Mouse (Mus musculus): ENCODE results near the gene Ttll3. TPM values are rescaled to one million over a fixed set of nuclear protein-coding genes. Genes with fewer than 3 reads are reported as not detected.
A peak's percentile ranks its signal among the peaks of the same experiment; 100 is the strongest.

The Ttll3 gene
- polyA plus RNA-seq, 1 experiment from 2014 or later = 1.1 TPM

GRCm38 (mm10) chr6:113442442-113443090 lies 53.5 kb downstream of the Ttll3 start, which contains the start of gene Jagn1:
Gene Jagn1 (plus strand): TSS chr6:113442569.
- H3K27ac ChIP-seq = peak within 1 kb of the TSS; percentile 46; the same call in 1 of the 2 replicates
- whole genome bisulfite sequencing (ENCODE audit: insufficient replicate concordance) = under 1% methylated on average over 45 of the region's 45 CpGs
- peak within 1 kb of the TSS; percentile 89 for H3K9ac ChIP-seq

GRCm38 (mm10) chr6:113443091-113443490 lies 54.0 kb downstream of the Ttll3 start:
- peak overlapping the region; percentile 85 for H3K4me2 ChIP-seq
- peaks cover 29% of the 10 kb centered on the region for H3K36me3 ChIP-seq
- H3K9ac ChIP-seq = peak overlapping the region; percentile 89
- H3K27ac ChIP-seq = peak overlapping the region; percentile 46; the same call in 1 of the 2 replicates
- H3K9me3 ChIP-seq (replicated peaks) = no peaks in the 10 kb centered on the region
- peaks cover 21% of the 10 kb centered on the region for H3K4me1 ChIP-seq
- WGBS (ENCODE audit: insufficient replicate concordance) = 36% methylated on average over 12 of the region's 12 CpGs
- no peaks in the 10 kb centered on the region for H3K27me3 ChIP-seq (replicated peaks)
- peak overlapping the region; percentile 87 for H3K4me3 ChIP-seq
- no peak for ATAC-seq

More at GRCm38 (mm10) chr6:113442442-113443090, 53.5 kb downstream of the Ttll3 start, which contains the start of gene Jagn1:
- H3K9me3 ChIP-seq (replicated peaks) = no peaks in the 10 kb centered on the region
- peaks cover 21% of the 10 kb centered on the region for H3K4me1 ChIP-seq
- H3K4me2 ChIP-seq = peak within 1 kb of the TSS; percentile 85
- ATAC-seq = peak; percentile 86
- peak within 1 kb of the TSS; percentile 87 for H3K4me3 ChIP-seq
- H3K27me3 ChIP-seq (replicated peaks) = no peaks in the 10 kb centered on the region
- peaks cover 24% of the 10 kb centered on the region for H3K36me3 ChIP-seq

- Histone ChIP-seq H3K36me3 (peaks cover 41% of the 10 kb centered on the region), H3K4me1 (peaks cover 21% of the 10 kb centered on the region), H3K27me3 (replicated peaks) (no peaks in the 10 kb centered on the region), H3K27ac (no peak overlapping the region), H3K4me2 (peak overlapping the region; percentile 14; the same call in 1 of the 2 replicates), H3K9ac (no peak overlapping the region), H3K9me3 (replicated peaks) (no peaks in the 10 kb centered on the region), H3K4me3 (no peak overlapping the region)
- 76% methylated on average over 8 of the region's 8 CpGs for WGBS (ENCODE audit: insufficient replicate concordance)
- no peak for ATAC-seq
These were observed 55.3 kb downstream of the Ttll3 start for GRCm38 (mm10) chr6:113444207-113444965.

GRCm38 (mm10) chr6:113447639-113448038 lies 58.6 kb downstream of the Ttll3 start:
- WGBS (ENCODE audit: insufficient replicate concordance) = 83% methylated on average over 4 of the region's 4 CpGs
- Histone ChIP-seq H3K4me3 (no peak overlapping the region), H3K4me2 (no peak overlapping the region), H3K27ac (no peak overlapping the region), H3K4me1 (peaks cover 14% of the 10 kb centered on the region), H3K27me3 (replicated peaks) (no peaks in the 10 kb centered on the region), H3K9me3 (replicated peaks) (no peaks in the 10 kb centered on the region), H3K36me3 (peaks cover 41% of the 10 kb centered on the region), H3K9ac (no peak overlapping the region)
- no peak for ATAC-seq

GRCm38 (mm10) chr6:113451839-113452238 lies 62.8 kb downstream of the Ttll3 start:
- WGBS (ENCODE audit: insufficient replicate concordance) = 66% methylated on average over 2 of the region's 2 CpGs
- Histone ChIP-seq H3K9ac (no peak overlapping the region), H3K36me3 (peaks cover 24% of the 10 kb centered on the region), H3K4me3 (no peak overlapping the region), H3K4me1 (no peaks in the 10 kb centered on the region), H3K9me3 (replicated peaks) (no peaks in the 10 kb centered on the region), H3K4me2 (no peak overlapping the region), H3K27ac (no peak overlapping the region), H3K27me3 (replicated peaks) (no peaks in the 10 kb centered on the region)
- ATAC-seq = no peak

- H3K27me3 ChIP-seq (replicated peaks) = no peaks in the 10 kb centered on the region
These were observed 65.9 kb downstream of the Ttll3 start for GRCm38 (mm10) chr6:113455007-113455406.

GRCm38 (mm10) chr6:113457952-113458534 lies 69.0 kb downstream of the Ttll3 start, which contains the start of gene Il17re:
Gene Il17re (plus strand): TSS chr6:113458484.
- Histone ChIP-seq H3K9ac (no peak within 1 kb of the TSS), H3K27ac (no peak within 1 kb of the TSS), H3K4me3 (no peak within 1 kb of the TSS), H3K9me3 (replicated peaks) (no peaks in the 10 kb centered on the region), H3K4me2 (no peak within 1 kb of the TSS), H3K27me3 (replicated peaks) (no peaks in the 10 kb centered on the region), H3K4me1 (no peaks in the 10 kb centered on the region), H3K36me3 (no peaks in the 10 kb centered on the region)
- 24% methylated on average over 10 of the region's 10 CpGs for WGBS (ENCODE audit: insufficient replicate concordance)
- ATAC-seq = no peak

More at GRCm38 (mm10) chr6:113455007-113455406, 65.9 kb downstream of the Ttll3 start:
- 36% methylated on average over 5 of the region's 5 CpGs for WGBS (ENCODE audit: insufficient replicate concordance)
- H3K4me1 ChIP-seq = no peaks in the 10 kb centered on the region
- H3K9ac ChIP-seq = no peak overlapping the region
- H3K9me3 ChIP-seq (replicated peaks) = no peaks in the 10 kb centered on the region
- H3K4me2 ChIP-seq = no peak overlapping the region
- no peaks in the 10 kb centered on the region for H3K36me3 ChIP-seq
- H3K27ac ChIP-seq = no peak overlapping the region
- no peak for ATAC-seq
- no peak overlapping the region for H3K4me3 ChIP-seq

- no peak for ATAC-seq
- no peak overlapping the region for H3K27ac ChIP-seq
- no peaks in the 10 kb centered on the region for H3K9me3 ChIP-seq (replicated peaks)
- H3K9ac ChIP-seq = no peak overlapping the region
- no peak overlapping the region for H3K4me3 ChIP-seq
- no peaks in the 10 kb centered on the region for H3K27me3 ChIP-seq (replicated peaks)
- H3K4me1 ChIP-seq = no peaks in the 10 kb centered on the region
- 63% methylated on average over 10 of the region's 10 CpGs for WGBS (ENCODE audit: insufficient replicate concordance)
- no peaks in the 10 kb centered on the region for H3K36me3 ChIP-seq
- H3K4me2 ChIP-seq = no peak overlapping the region
These were observed 69.6 kb downstream of the Ttll3 start for GRCm38 (mm10) chr6:113458635-113459034.

GRCm38 (mm10) chr6:113464040-113464439 lies 75.0 kb downstream of the Ttll3 start:
- H3K4me2 ChIP-seq = no peak overlapping the region
- no peak overlapping the region for H3K4me3 ChIP-seq

More at GRCm38 (mm10) chr6:113464040-113464439, 75.0 kb downstream of the Ttll3 start:
- Histone ChIP-seq H3K27ac (no peak overlapping the region), H3K27me3 (replicated peaks) (peaks cover 29% of the 10 kb centered on the region; the same call in 1 of the 2 replicates), H3K9ac (no peak overlapping the region), H3K9me3 (replicated peaks) (no peaks in the 10 kb centered on the region), H3K36me3 (no peaks in the 10 kb centered on the region), H3K4me1 (peaks cover 3% of the 10 kb centered on the region)
- WGBS (ENCODE audit: insufficient replicate concordance) = 58% methylated on average over 7 of the region's 7 CpGs
- no peak for ATAC-seq
